Mouse (Mus musculus) adrenal gland, postnatal 14 days (tissue): ENCODE data around the gene Hk3. TPM values are rescaled to one million over a fixed set of nuclear protein-coding genes. Genes with fewer than 3 reads are reported as not detected.

Source experiments
- total RNA-seq: library from RNA; stranded (reverse); gene quantifications from 2 replicates; pipeline ENCODE4 v1.2.3, GENCODE M21; 2021

The Hk3 gene
- total RNA-seq, 1 experiment from 2014 or later: 1.3 TPM

Other genes with a start within 250 kb of the Hk3 start
- gene Eif4e1b, start 237.4 kb downstream of the Hk3 start, total RNA-seq: not detected in 2 replicates
- 24.8 and 29.5 TPM in 2 replicates for gene Tspan17, start 232.0 kb downstream of the Hk3 start, total RNA-seq
- 7.2 and 8.5 TPM in 2 replicates for gene Unc5a, start 72.0 kb downstream of the Hk3 start, total RNA-seq
- gene Uimc1, start 78.9 kb upstream of the Hk3 start, total RNA-seq: 26.1 and 33.5 TPM in 2 replicates
- gene Zfp346, start 83.9 kb upstream of the Hk3 start, total RNA-seq: 44.7 and 45.0 TPM in 2 replicates
- not detected in 2 replicates for gene Gm17617, start 112.2 kb upstream of the Hk3 start, total RNA-seq
- 39.2 and 46.7 TPM in 2 replicates for gene Fgfr4, start 131.3 kb upstream of the Hk3 start, total RNA-seq
- 120 and 132 TPM in 2 replicates for gene Nsd1, start 188.4 kb upstream of the Hk3 start, total RNA-seq